ENCODE assay signal across 22 mouse cellular contexts in the genomic region with DNA sequence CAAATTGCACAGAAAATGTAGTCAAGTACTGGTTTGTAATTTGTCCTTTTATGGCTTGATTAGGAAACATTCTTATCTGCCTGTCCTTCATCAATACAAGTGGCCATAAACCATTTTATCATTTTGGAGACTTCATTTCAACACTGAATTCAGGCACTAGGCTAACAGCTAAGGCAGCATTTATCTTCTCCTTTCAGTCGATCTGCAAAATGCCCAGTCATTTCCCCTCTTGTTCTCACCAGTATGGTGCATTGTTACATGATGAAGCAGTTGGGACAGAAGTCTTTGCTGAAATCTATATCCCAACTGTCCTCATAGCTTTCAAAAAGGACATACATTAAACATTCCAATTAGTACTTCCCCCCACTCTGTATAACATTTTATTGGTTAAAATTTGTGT.
DNase-seq lines count a peak whose midpoint lies in the region; ATAC-seq lines count a peak whose summit lies in the region.
"Had no signal": no experiment of that assay in that cellular context is flagged by ENCODE, and none has a peak within 500 bp of the region (broad histone marks: within the 10 kb centered on the region; RNA-seq: fewer than 3 reads in every experiment).

No protein-coding gene starts in this region.

- H3K4me3 ChIP-seq in megakaryocyte, embryonic 14.5 days (replicated peaks): peak overlapping the region; percentile 73
- H3K4me3 ChIP-seq: embryonic facial prominence, embryonic 13.5 days; embryonic facial prominence, embryonic 15.5 days; erythroblast, embryonic 14.5 days; forebrain, embryonic 10.5 days; forebrain, embryonic 13.5 days; forebrain, embryonic 15.5 days had no signal

- no peak for DNase-seq in neural tube, embryonic 10.5 days (ENCODE audit: extremely low spot score, low spot score)
- no peak for DNase-seq in adipocyte (ENCODE audit: low spot score)
- DNase-seq: adrenal gland, adult 8-10 months; adrenal gland, postnatal 14 days; cerebellum, adult 11-12 months; cerebellum, adult 2 months; cerebellum, adult 9-10 months; cerebellum, postnatal 10 days; cerebellum, postnatal 25 days; embryo, embryonic 11 days; forebrain, postnatal 0 days had no signal

- no peaks in the 10 kb centered on the region for H3K27me3 ChIP-seq in megakaryocyte, embryonic 14.5 days (replicated peaks)
- H3K27me3 ChIP-seq: embryonic facial prominence, embryonic 13.5 days; embryonic facial prominence, embryonic 15.5 days; forebrain, embryonic 13.5 days; forebrain, embryonic 15.5 days had no signal

- no peaks in the 10 kb centered on the region for H3K9me3 ChIP-seq in megakaryocyte, embryonic 14.5 days
- H3K9me3 ChIP-seq: embryonic facial prominence, embryonic 13.5 days; embryonic facial prominence, embryonic 15.5 days; forebrain, embryonic 10.5 days; forebrain, embryonic 13.5 days; forebrain, embryonic 15.5 days had no signal

- no peaks in the 10 kb centered on the region for H3K36me3 ChIP-seq in megakaryocyte, embryonic 14.5 days (replicated peaks; ENCODE audit: low read length)
- H3K36me3 ChIP-seq: embryonic facial prominence, embryonic 13.5 days; embryonic facial prominence, embryonic 15.5 days; forebrain, embryonic 10.5 days; forebrain, embryonic 15.5 days had no signal

- H3K4me1 ChIP-seq in megakaryocyte, embryonic 14.5 days: peaks cover 38% of the 10 kb centered on the region
- H3K4me1 ChIP-seq: embryonic facial prominence, embryonic 13.5 days; embryonic facial prominence, embryonic 15.5 days; forebrain, embryonic 13.5 days; forebrain, embryonic 15.5 days had no signal

- no peak for ATAC-seq in megakaryocyte, adult 5-6 weeks (ENCODE audit: poor library complexity, severe bottlenecking)
- peak; percentile 44 for ATAC-seq in granulocyte monocyte progenitor cell, adult 5-6 weeks (replicated peaks; ENCODE audit: poor library complexity, severe bottlenecking)
- ATAC-seq in megakaryocyte progenitor cell, adult 5-6 weeks (replicated peaks; ENCODE audit: poor library complexity): peak; percentile 58
- ATAC-seq in frontal cortex, adult (ENCODE audit: low TSS enrichment): no peak
- ATAC-seq: forebrain, embryonic 13.5 days; forebrain, embryonic 15.5 days; forebrain, postnatal 0 days had no signal

Comparison
In these comparisons a context has a peak if more than half of its experiments do, and no peak if none do; other contexts are left out.
1. ATAC-seq: peak in granulocyte monocyte progenitor cell, adult 5-6 weeks (single experiment) and megakaryocyte progenitor cell, adult 5-6 weeks (single experiment); none in megakaryocyte, adult 5-6 weeks (single experiment) and frontal cortex, adult (single experiment).